Mouse (Mus musculus) embryonic stem cell, embryonic (primary cell): ENCODE data around the gene Scamp2.

Experiments
- CTCF ChIA-PET, 4 experiments: fragments of 300-600 bp in 2 of 4; fragments of 350-600 bp in 2 of 4; sonication (Branson Sonifier 250); formaldehyde crosslinking; loops; one replicate each; lab custom pipeline; 2022; ENCODE audit warnings: inconsistent platforms in 2 of 4; lab: Charles Lee
- POLR2A ChIA-PET, 4 experiments: fragments of 300-600 bp in 2 of 4; fragments of 350-600 bp in 2 of 4; sonication (Branson Sonifier 250); formaldehyde crosslinking; loops; one replicate each; lab custom pipeline; 2022; ENCODE audit warnings: antibody characterized with exemption in 4 of 4, inconsistent platforms in 1 of 4; lab: Charles Lee

Scamp2 gene

DNA sequence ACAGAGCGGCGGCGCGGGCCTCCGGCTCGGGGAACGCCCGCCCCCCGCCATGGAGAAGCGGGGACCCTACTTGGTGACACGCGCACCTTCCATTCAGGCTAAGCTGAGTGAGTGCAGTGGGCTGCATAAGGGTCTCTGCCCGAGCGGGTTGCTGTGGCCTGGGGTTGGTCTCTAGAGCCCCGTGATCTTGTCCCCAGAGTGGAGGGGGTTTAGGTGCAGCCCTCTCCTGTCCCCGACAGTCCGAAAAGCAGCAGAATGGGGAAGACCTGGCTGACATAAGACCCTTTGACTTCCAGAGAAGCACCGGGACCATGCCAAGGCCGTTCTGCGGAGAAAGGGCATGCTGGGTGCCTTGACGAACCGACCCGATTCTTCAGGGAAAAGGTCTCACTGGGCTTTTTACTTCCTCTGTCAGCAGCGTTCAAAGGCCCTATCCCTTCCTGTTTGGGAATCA, 23.0 kb upstream of the Scamp2 start:
- CTCF ChIA-PET = interaction anchor here in 2 of 4 experiments (0.5 to 1.0 kb wide), 6 partner anchors 21 to 670 kb away, joined by 3 to 5 read pairs (median 3); partner anchors contain the start of gene Csk (in 1 of the 2)

GRCm38 (mm10) chr9:57539550-57539949, 21.2 kb upstream of the Scamp2 start:
- ChIA-PET CTCF (interaction anchor here in 3 of 4 experiments (0.6 to 1.2 kb wide), 4 partner anchors 11 to 197 kb away, joined by 3 read pairs; no protein-coding TSS in a partner anchor), POLR2A (interaction anchor here in 2 of 4 experiments (0.7 to 3.2 kb wide), 17 partner anchors 8 to 54 kb away, joined by 3 to 22 read pairs (median 4); partner anchors contain the start of genes Cox5a (in 2 of the 2), Mpi (in 2 of the 2) and Scamp2 (in 1 of the 2))

More for the DNA sequence above, 23.0 kb upstream of the Scamp2 start:
- POLR2A ChIA-PET = interaction anchor here (0.6 to 5.5 kb wide), 19 partner anchors 8 to 562 kb away, joined by 3 to 24 read pairs (median 4); partner anchors contain the start of genes Cox5a (in 4 of the 4), Mpi (in 2 of the 4), Rpp25 (in 1 of the 4) and Scamp2 (in 1 of the 4)

- POLR2A ChIA-PET = interaction anchor here (0.6 to 2.8 kb wide), 32 partner anchors 10 to 456 kb away, joined by 3 to 22 read pairs (median 3); partner anchors contain the start of genes Mpi (in 3 of the 4), Commd4 (in 1 of the 4), Cox5a (in 1 of the 4) and Csk (in 1 of the 4)
These were observed 19.4 kb upstream of the Scamp2 start for GRCm38 (mm10) chr9:57541312-57541711.

DNA sequence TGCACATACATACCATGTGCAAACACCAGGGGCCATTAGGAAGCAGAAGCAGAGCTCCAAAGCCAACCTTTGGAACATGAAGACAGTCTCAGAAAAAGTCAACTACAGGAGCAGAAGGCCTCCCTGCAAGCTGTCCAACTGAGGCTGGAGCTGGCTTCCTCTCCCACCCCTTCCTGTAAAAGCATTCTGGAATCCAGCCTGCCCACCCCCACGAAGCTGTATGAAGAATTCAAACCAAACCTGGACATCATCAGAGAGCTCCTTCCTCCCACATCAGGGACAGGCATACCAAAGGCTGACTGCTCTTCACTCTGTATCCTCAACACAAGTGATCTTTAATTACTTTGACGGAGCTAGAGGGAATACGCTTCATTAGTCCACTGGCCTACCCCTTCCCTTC, 16.8 kb upstream of the Scamp2 start:
- CTCF ChIA-PET = interaction anchor here in 2 of 4 experiments (0.5 to 1.5 kb wide), 3 partner anchors 17 to 43 kb away, joined by 3 to 4 read pairs (median 4); no protein-coding TSS in a partner anchor
- POLR2A ChIA-PET = interaction anchor here in 3 of 4 experiments (0.6 to 3.2 kb wide), 17 partner anchors 9 to 120 kb away, joined by 3 to 15 read pairs (median 4); partner anchors contain the start of genes Mpi (in 3 of the 3), Scamp2 (in 2 of the 3), Csk (in 1 of the 3) and Rpp25 (in 1 of the 3)

More at GRCm38 (mm10) chr9:57541312-57541711, 19.4 kb upstream of the Scamp2 start:
- CTCF ChIA-PET = interaction anchor here (0.6 to 1.7 kb wide), 91 partner anchors 8 to 1941 kb away, joined by 3 to 15 read pairs (median 4); partner anchors contain the start of genes Csk (in 2 of the 4), Mpi (in 2 of the 4), Cox5a (in 1 of the 4) and Cplx3 (in 1 of the 4)

- ChIA-PET CTCF (interaction anchor here in 2 of 4 experiments (0.6 kb wide), 4 partner anchors 111 to 1727 kb away, joined by 3 to 6 read pairs (median 4); no protein-coding TSS in a partner anchor), POLR2A (interaction anchor here in 3 of 4 experiments (0.6 to 3.1 kb wide), 16 partner anchors 9 to 109 kb away, joined by 3 to 24 read pairs (median 6); partner anchors contain the start of genes Fam219b (in 2 of the 3), Cox5a (in 1 of the 3), Csk (in 1 of the 3) and Rpp25 (in 1 of the 3))
These were observed 13.5 kb upstream of the Scamp2 start for GRCm38 (mm10) chr9:57547287-57547686.

GRCm38 (mm10) chr9:57547869-57548268, 12.9 kb upstream of the Scamp2 start:
- CTCF ChIA-PET = interaction anchor here in 2 of 4 experiments (0.5 to 0.6 kb wide), 3 partner anchors 111 to 212 kb away, joined by 3 to 5 read pairs (median 3); no protein-coding TSS in a partner anchor
- POLR2A ChIA-PET = interaction anchor here in 3 of 4 experiments (0.6 to 3.1 kb wide), 17 partner anchors 9 to 108 kb away, joined by 3 to 24 read pairs (median 4); partner anchors contain the start of genes Fam219b (in 2 of the 3), Cox5a (in 1 of the 3), Csk (in 1 of the 3) and Rpp25 (in 1 of the 3)

DNA sequence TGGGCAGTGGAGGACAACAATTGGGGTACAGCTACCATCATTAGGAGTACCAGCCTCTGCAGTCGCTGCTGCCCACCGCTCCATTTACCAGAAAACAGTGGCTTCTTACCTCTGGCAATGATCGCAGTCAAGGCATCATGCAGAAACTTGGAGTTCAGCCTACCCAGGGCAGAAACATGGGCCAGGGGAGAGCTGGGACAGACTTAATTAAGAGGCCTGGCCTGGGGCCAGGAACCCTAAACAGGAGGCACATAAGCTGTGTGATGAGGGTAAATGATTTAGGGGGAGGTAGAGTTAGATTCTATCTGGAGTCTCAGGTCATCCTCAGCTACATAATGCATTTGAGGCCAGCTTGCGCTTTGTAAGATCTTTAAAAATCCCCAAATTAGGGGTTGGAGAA, 11.6 kb upstream of the Scamp2 start:
- CTCF ChIA-PET = interaction anchor here in 3 of 4 experiments (0.6 to 1.1 kb wide), 4 partner anchors 8 to 32 kb away, joined by 3 read pairs; no protein-coding TSS in a partner anchor
- POLR2A ChIA-PET = interaction anchor here in 2 of 4 experiments (1.0 to 6.3 kb wide), 13 partner anchors 9 to 107 kb away, joined by 3 to 32 read pairs (median 5); partner anchors contain the start of genes Rpp25 (in 2 of the 2), Fam219b (in 1 of the 2) and Scamp2 (in 1 of the 2)

DNA sequence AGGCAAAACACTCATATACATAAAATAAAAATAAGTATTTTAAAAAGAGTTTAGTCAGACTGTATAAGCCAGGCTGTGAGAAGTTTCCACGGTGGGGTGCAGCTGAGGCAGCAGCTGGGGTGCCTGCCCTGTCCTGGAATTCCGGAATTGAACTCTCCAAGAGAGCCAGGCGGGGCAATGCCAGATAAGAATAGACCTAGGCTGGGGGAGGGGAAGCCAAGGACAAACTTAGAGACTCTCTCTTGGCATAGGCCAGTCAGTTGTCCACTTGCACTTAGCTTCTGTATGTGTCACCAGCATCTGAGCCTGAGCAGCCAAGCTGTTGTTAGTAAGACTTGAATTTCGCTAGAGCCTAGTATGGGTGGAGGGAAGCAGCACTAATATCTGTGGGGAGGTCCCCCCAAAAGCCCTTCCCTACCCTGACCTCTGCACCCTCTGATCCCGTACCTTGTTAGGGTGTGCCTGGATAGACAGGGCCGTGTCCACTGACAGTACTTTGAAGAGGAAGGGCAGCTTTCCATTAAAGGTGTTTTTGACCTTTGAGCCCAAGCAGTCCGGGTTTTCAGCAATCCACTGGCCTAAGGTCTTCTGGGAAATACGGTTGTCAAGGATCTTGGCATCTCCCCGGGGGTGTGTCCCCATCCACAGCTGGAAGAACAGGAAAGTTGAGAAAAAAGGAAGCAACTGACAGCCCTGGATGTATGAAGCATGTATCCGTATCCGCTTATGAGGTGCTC, 10.4 kb upstream of the Scamp2 start:
- ChIA-PET POLR2A (interaction anchor here in 2 of 4 experiments (1.0 to 6.3 kb wide), 9 partner anchors 10 to 105 kb away, joined by 3 to 32 read pairs (median 5); partner anchors contain the start of genes Rpp25 (in 2 of the 2) and Fam219b (in 1 of the 2)), CTCF (interaction anchor here in 3 of 4 experiments (0.8 to 2.1 kb wide), 6 partner anchors 9 to 80 kb away, joined by 3 to 10 read pairs (median 4); no protein-coding TSS in a partner anchor)

GRCm38 (mm10) chr9:57552139-57552887, 8.4 kb upstream of the Scamp2 start, which contains the start of gene Mpi:
Gene Mpi, minus strand, starts transcription at chr9:57552763.
- CTCF ChIA-PET = interaction anchor here (0.7 to 4.1 kb wide), 9 partner anchors 11 to 107 kb away, joined by 3 to 24 read pairs (median 6); no protein-coding TSS in a partner anchor

GRCm38 (mm10) chr9:57553119-57553518, 7.6 kb upstream of the Scamp2 start:
- POLR2A ChIA-PET = interaction anchor here in 3 of 4 experiments (0.6 to 6.3 kb wide), 44 partner anchors 7 to 641 kb away, joined by 3 to 32 read pairs (median 4); partner anchors contain the start of genes Cox5a (in 2 of the 3), Rpp25 (in 2 of the 3), Csk (in 1 of the 3) and Fam219b (in 1 of the 3)

More at GRCm38 (mm10) chr9:57552139-57552887, 8.4 kb upstream of the Scamp2 start, which contains the start of gene Mpi:
- POLR2A ChIA-PET = interaction anchor here (0.6 to 6.3 kb wide), 35 partner anchors 8 to 479 kb away, joined by 3 to 32 read pairs (median 5); partner anchors contain the start of genes Cox5a (in 2 of the 4), Rpp25 (in 2 of the 4), Csk (in 1 of the 4) and Fam219b (in 1 of the 4)

DNA sequence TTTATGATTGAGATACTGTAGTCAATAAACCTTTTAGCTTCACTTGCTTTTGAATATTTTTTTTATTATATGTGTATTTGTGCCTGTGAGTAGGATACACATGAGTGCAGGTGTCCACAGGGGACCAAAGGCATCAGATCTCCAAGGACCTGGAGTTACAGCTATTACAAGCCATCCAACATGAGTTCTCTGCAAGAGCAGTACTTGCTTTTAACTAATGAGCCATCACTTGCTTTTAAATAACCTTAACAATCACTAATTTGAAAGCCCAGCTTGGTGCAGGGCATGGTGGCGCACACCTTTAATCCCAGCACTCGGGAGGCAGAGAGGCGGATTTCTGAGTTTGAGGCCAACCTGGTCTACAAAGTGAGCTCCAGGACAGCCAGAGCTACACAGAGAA, 6.0 kb upstream of the Scamp2 start:
- ChIA-PET POLR2A (interaction anchor here (0.5 to 6.3 kb wide), 11 partner anchors 8 to 98 kb away, joined by 3 to 32 read pairs (median 4); partner anchors contain the start of genes Csk (in 1 of the 4) and Rpp25 (in 1 of the 4)), CTCF (interaction anchor here (0.6 to 4.1 kb wide), 8 partner anchors 12 to 75 kb away, joined by 3 to 24 read pairs (median 7); partner anchors contain the start of gene Rpp25 (in 1 of the 4))

More at GRCm38 (mm10) chr9:57553119-57553518, 7.6 kb upstream of the Scamp2 start:
- CTCF ChIA-PET = interaction anchor here (0.7 to 4.1 kb wide), 9 partner anchors 12 to 106 kb away, joined by 3 to 24 read pairs (median 5); no protein-coding TSS in a partner anchor

GRCm38 (mm10) chr9:57557215-57557614, 3.5 kb upstream of the Scamp2 start:
- ChIA-PET CTCF (interaction anchor here in 2 of 4 experiments (0.6 to 1.2 kb wide), 3 partner anchors 10 to 676 kb away, joined by 4 to 8 read pairs (median 4); no protein-coding TSS in a partner anchor), POLR2A (interaction anchor here in 3 of 4 experiments (0.7 to 4.0 kb wide), 9 partner anchors 10 to 282 kb away, joined by 3 to 12 read pairs (median 3); partner anchors contain the start of genes Cox5a (in 1 of the 3) and Fam219b (in 1 of the 3))

DNA sequence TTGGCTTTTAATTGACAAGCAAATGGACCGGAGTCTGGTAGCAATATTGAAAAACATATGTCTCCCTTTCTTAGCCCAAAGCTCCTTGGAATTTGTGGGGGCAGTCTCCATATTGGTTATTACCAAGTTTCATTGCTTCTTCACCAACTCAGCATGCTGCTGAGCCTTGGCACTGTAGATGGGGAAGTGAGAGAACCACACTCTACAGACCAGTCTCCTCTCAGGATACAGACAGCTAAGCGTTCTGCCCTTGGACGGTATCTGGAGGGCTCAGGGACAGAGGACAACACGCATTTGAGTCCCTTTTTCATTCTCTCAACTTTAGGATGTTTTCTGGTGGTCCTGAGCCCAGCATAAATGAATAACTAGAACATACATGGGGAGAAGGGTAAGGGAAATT, 2.1 kb upstream of the Scamp2 start:
- CTCF ChIA-PET = interaction anchor here in 1 of 4 experiments (0.7 kb wide), 1 partner anchor 17 kb away, joined by 10 read pairs; no protein-coding TSS in a partner anchor
- POLR2A ChIA-PET = interaction anchor here in 2 of 4 experiments (1.1 to 4.0 kb wide), 4 partner anchors 14 to 37 kb away, joined by 3 to 12 read pairs (median 6); partner anchors contain the start of gene Fam219b (in 1 of the 2)

GRCm38 (mm10) chr9:57559568-57559967, 1.2 kb upstream of the Scamp2 start:
- ChIA-PET POLR2A (interaction anchor here (0.6 to 4.0 kb wide), 16 partner anchors 9 to 155 kb away, joined by 3 to 12 read pairs (median 3); partner anchors contain the start of genes Cox5a (in 1 of the 4), Edc3 (in 1 of the 4), Fam219b (in 1 of the 4) and Rpp25 (in 1 of the 4)), CTCF (interaction anchor here in 1 of 4 experiments (1.7 kb wide), 1 partner anchor 18 kb away, joined by 6 read pairs; no protein-coding TSS in a partner anchor)

DNA sequence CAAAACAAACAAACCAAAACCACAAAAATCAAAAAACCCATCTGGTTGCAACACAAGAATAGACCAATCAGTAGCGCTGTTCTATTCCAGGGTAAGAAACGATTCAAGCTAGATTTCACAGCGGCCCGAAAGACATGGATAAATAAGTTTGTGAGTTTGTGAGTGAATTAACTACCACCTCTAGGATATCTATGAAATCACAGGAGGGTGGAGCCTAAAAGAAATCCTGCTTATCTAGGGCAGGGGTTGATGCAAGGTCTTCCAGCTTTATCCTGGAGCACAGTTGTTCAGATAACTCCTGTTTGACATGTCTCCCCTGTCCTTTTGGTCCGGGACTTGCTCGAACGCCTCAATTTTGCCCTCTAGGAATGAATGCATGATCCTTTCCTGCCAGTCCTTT, 480 bp upstream of the Scamp2 start:
- ChIA-PET POLR2A (interaction anchor here (0.6 to 4.0 kb wide), 23 partner anchors 8 to 154 kb away, joined by 3 to 12 read pairs (median 4); partner anchors contain the start of genes Rpp25 (in 2 of the 4), Cox5a (in 1 of the 4), Edc3 (in 1 of the 4) and Fam219b (in 1 of the 4)), CTCF (interaction anchor here in 2 of 4 experiments (0.8 to 1.7 kb wide), 3 partner anchors 19 to 69 kb away, joined by 3 to 6 read pairs (median 4); no protein-coding TSS in a partner anchor)
